Mouse (Mus musculus) liver, embryonic 15.5 days (tissue): ENCODE measurements around the gene Pid1. TPM values are rescaled to one million over a fixed set of nuclear protein-coding genes. Genes with fewer than 3 reads are reported as not detected.

Experiments
- ATAC-seq: fragments of 200-750 bp; cut with Nextera tagmentation; 2 replicates; pipeline ENCODE4 v1.8.0; 2017; ENCODE audit warnings: moderate number of reproducible peaks, mild to moderate bottlenecking, moderate library complexity; ENCODE audit not compliant: insufficient read depth
- H3K27ac ChIP-seq: fragments of 300-500 bp; sonication (generic); replicated peaks from 2 replicates; pipeline ENCODE4 v1.5.1; 2015; ENCODE audit warnings: mild to moderate bottlenecking, inconsistent platforms
- H3K27me3 ChIP-seq: fragments of 300-500 bp; sonication (generic); 2 replicates; pipeline ENCODE4 v1.6.1; 2015; ENCODE audit warnings: mild to moderate bottlenecking, inconsistent platforms
- H3K36me3 ChIP-seq: fragments of 300-500 bp; sonication (generic); replicated peaks from 2 replicates; pipeline ENCODE4 v1.6.1; 2015; ENCODE audit warnings: moderate library complexity, mild to moderate bottlenecking, inconsistent platforms
- H3K4me1 ChIP-seq: fragments of 300-500 bp; sonication (generic); replicated peaks from 2 replicates; pipeline ENCODE4 v1.6.1; 2015; ENCODE audit warnings: inconsistent platforms
- H3K4me2 ChIP-seq: fragments of 300-500 bp; sonication (generic); 2 replicates; pipeline ENCODE4 v1.6.1; 2015; ENCODE audit warnings: moderate library complexity, mild to moderate bottlenecking, inconsistent platforms
- H3K4me3 ChIP-seq: fragments of 300-500 bp; sonication (generic); replicated peaks from 2 replicates; pipeline ENCODE4 v1.5.1; 2015; ENCODE audit warnings: mild to moderate bottlenecking, inconsistent platforms
- H3K9ac ChIP-seq: fragments of 300-500 bp; sonication (generic); 2 replicates; pipeline ENCODE4 v1.6.1; 2015; ENCODE audit warnings: moderate library complexity, mild to moderate bottlenecking, inconsistent platforms
- H3K9me3 ChIP-seq: fragments of 300-500 bp; sonication (generic); replicated peaks from 2 replicates; pipeline ENCODE4 v1.6.1; 2016; ENCODE audit warnings: inconsistent platforms
- WGBS: fragments of 180-500 bp; shearing (Covaris S2); methylation state at CpG from one replicate; pipeline ENCODE4 v1.1.7; 2015; ENCODE audit warnings: mixed read lengths; ENCODE audit not compliant: insufficient replicate concordance; 5-methylcytosine and 5-hydroxymethylcytosine counted together
- polyA plus RNA-seq: library from polyadenylated mRNA; unstranded; fragments of >200 nt; fragmentation: Nextera tagmentation; extraction: Ambion mirVana; gene quantifications from 2 replicates; pipeline ENCODE4 v1.2.1, GENCODE M21; 2015

The Pid1 gene
- polyA plus RNA-seq, result 19.9 and 24.3 TPM in 2 replicates

DNA sequence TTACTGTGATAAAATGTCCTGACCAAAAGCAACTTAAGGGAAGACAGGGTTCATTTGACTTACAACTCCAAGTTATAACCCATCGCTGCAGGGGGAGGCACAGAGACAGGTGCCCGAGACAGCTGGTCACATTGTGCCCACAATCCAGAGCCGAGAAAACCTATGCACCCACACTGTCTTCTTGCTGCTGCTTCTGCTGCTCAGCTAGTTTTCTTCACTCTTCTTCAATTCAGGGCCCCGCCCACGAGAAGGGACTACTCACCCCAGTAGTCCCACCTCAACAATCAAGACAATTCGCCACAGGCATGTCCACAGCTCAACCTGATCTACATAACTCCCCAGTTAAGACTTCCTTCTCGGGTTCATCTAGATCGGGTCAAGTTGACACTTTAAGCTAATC is at the start of gene Pid1:
TSS of gene Pid1 (minus strand) at position 214 of the 400 bp plus-strand sequence.
- Histone ChIP-seq H3K9ac (no peak within 1 kb of the TSS), H3K4me2 (no peak within 1 kb of the TSS), H3K27ac (no peak within 1 kb of the TSS), H3K4me1 (no peaks in the 10 kb centered on the region), H3K27me3 (no peaks in the 10 kb centered on the region), H3K36me3 (no peaks in the 10 kb centered on the region), H3K4me3 (no peak within 1 kb of the TSS), H3K9me3 (no peaks in the 10 kb centered on the region)
- 54% methylated on average over 8 of the region's 8 CpGs for WGBS
- no peak for ATAC-seq

- Histone ChIP-seq H3K4me2 (no peak overlapping the region), H3K27me3 (no peaks in the 10 kb centered on the region), H3K36me3 (no peaks in the 10 kb centered on the region), H3K4me1 (no peaks in the 10 kb centered on the region), H3K9ac (no peak overlapping the region), H3K4me3 (no peak overlapping the region), H3K9me3 (no peaks in the 10 kb centered on the region), H3K27ac (no peak overlapping the region)
- no peak for ATAC-seq
- WGBS, result 49% methylated on average over 2 of the region's 2 CpGs
Measured at GRCm38 (mm10) chr1:84409514-84409913, 45.5 kb upstream of the Pid1 start.

DNA sequence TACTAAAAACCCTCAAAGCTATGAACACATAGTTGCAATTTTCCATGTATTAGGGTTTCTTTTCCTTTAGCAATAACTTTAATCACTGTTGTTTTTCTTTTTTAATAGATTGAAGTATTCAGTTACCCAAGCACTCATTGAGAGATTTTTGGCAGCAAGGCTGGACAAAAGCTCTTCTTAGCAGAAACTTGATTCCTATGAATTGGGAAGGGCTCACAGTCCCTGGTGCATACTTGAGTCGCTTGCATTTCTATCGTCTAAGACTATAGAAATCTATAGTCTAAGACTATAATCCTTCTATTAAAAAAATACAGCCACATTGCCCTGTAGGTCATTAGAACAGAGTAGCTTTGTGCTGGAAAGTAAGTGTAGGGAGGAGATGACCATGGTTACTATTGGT is 44.9 kb upstream of the Pid1 start:
- Histone ChIP-seq H3K9me3 (no peaks in the 10 kb centered on the region), H3K36me3 (no peaks in the 10 kb centered on the region), H3K4me2 (no peak overlapping the region), H3K27me3 (no peaks in the 10 kb centered on the region), H3K27ac (no peak overlapping the region), H3K4me3 (no peak overlapping the region), H3K4me1 (no peaks in the 10 kb centered on the region), H3K9ac (no peak overlapping the region)
- ATAC-seq, result no peak
- WGBS, result 70% methylated on average over 2 of the region's 2 CpGs

- Histone ChIP-seq H3K9me3 (no peaks in the 10 kb centered on the region), H3K4me3 (no peak overlapping the region), H3K27me3 (no peaks in the 10 kb centered on the region), H3K27ac (no peak overlapping the region), H3K36me3 (no peaks in the 10 kb centered on the region), H3K4me2 (no peak overlapping the region), H3K4me1 (no peaks in the 10 kb centered on the region), H3K9ac (no peak overlapping the region)
- 17% methylated on average over 4 of the region's 4 CpGs for WGBS
- ATAC-seq, result no peak
Measured at GRCm38 (mm10) chr1:84406891-84407290, 42.9 kb upstream of the Pid1 start.

DNA sequence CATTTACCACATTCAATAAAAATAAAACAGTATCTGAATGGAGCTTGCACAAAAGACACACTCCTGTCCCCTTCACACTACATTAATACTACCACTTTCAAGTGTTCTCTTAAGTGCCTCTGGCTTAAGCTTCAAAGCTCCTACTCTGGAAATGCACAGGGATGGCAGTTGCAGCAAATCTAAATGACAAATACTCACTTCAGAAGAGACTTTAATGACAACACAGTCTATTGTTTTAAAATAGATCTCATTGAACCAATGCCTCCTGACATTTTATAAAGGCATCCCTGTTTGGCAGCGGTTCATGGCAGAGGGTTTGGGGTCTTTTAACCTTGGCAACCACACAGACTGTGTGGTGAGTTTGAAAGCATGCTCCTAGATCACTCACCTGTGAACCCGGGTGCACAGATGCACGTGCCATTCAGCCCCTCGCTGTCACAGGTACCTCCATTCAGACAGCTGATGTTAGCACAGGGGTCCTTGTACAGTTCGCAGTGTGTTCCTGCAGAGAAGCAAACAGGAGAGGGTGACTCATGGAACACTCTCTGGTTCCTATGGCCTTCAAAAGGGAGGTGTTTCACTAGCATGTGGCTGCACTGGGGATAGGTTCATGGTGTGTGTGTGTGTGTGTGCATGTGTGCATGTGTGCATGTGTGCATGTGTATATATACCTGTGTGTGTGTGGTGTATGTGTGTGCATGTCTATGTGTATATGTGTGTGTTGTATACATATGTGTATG is 41.7 kb upstream of the Pid1 start:
- H3K27me3 ChIP-seq, result no peaks in the 10 kb centered on the region
- no peak overlapping the region for H3K4me3 ChIP-seq
- H3K9me3 ChIP-seq, result no peaks in the 10 kb centered on the region
- WGBS, result 57% methylated on average over 5 of the region's 5 CpGs
- ATAC-seq, result no peak
- H3K36me3 ChIP-seq, result no peaks in the 10 kb centered on the region
- H3K4me1 ChIP-seq, result no peaks in the 10 kb centered on the region
- no peak overlapping the region for H3K4me2 ChIP-seq
- H3K27ac ChIP-seq, result no peak overlapping the region
- no peak overlapping the region for H3K9ac ChIP-seq

GRCm38 (mm10) chr1:84404880-84405279 is 40.9 kb upstream of the Pid1 start:
- H3K27me3 ChIP-seq, result no peaks in the 10 kb centered on the region
- H3K4me1 ChIP-seq, result no peaks in the 10 kb centered on the region
- no peaks in the 10 kb centered on the region for H3K36me3 ChIP-seq
- no peak for ATAC-seq
- H3K4me3 ChIP-seq, result no peak overlapping the region
- H3K4me2 ChIP-seq, result no peak overlapping the region
- no peak overlapping the region for H3K9ac ChIP-seq
- 37% methylated on average over 12 of the region's 12 CpGs for WGBS
- H3K9me3 ChIP-seq, result no peaks in the 10 kb centered on the region
- no peak overlapping the region for H3K27ac ChIP-seq

DNA sequence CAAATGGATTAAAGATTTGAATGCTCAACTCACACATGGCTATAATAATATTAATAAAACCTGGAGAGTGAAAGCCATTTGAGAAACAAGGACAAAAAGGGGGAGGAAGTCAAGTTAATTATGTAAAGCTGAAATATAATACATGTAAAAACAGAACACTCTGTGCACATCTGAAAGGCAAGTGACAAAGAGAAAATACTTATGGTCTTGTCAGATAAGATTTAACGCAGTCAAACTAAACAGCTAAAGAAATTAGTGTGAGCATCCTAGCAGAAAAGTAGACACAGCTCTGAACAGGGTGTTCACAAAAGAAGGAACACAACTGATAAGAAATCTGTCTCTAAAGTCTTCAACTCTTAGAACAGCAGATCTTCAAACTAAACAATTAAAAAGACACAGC is 38.2 kb upstream of the Pid1 start:
- Histone ChIP-seq H3K9me3 (no peaks in the 10 kb centered on the region), H3K4me2 (no peak overlapping the region), H3K27me3 (no peaks in the 10 kb centered on the region), H3K4me1 (no peaks in the 10 kb centered on the region), H3K4me3 (no peak overlapping the region), H3K9ac (no peak overlapping the region), H3K36me3 (no peaks in the 10 kb centered on the region), H3K27ac (no peak overlapping the region)
- no peak for ATAC-seq
- 61% methylated on average over 1 of the region's 1 CpGs for WGBS

- Histone ChIP-seq H3K27ac (no peak overlapping the region), H3K4me2 (no peak overlapping the region), H3K27me3 (no peaks in the 10 kb centered on the region), H3K9ac (no peak overlapping the region), H3K9me3 (no peaks in the 10 kb centered on the region), H3K36me3 (no peaks in the 10 kb centered on the region), H3K4me3 (no peak overlapping the region), H3K4me1 (no peaks in the 10 kb centered on the region)
- no peak for ATAC-seq
- 62% methylated on average over 3 of the region's 3 CpGs for WGBS
Measured at GRCm38 (mm10) chr1:84399671-84400070, 35.7 kb upstream of the Pid1 start.

- H3K36me3 ChIP-seq, result no peaks in the 10 kb centered on the region
- H3K4me2 ChIP-seq, result no peak overlapping the region
- no peaks in the 10 kb centered on the region for H3K9me3 ChIP-seq
- no peak overlapping the region for H3K27ac ChIP-seq
- H3K27me3 ChIP-seq, result no peaks in the 10 kb centered on the region
- H3K4me1 ChIP-seq, result no peaks in the 10 kb centered on the region
- H3K4me3 ChIP-seq, result no peak overlapping the region
- ATAC-seq, result no peak
- no peak overlapping the region for H3K9ac ChIP-seq
- 68% methylated on average over 4 of the region's 4 CpGs for WGBS
Measured at GRCm38 (mm10) chr1:84399118-84399517, 35.1 kb upstream of the Pid1 start.

GRCm38 (mm10) chr1:84396787-84397186 is 32.8 kb upstream of the Pid1 start:
- H3K4me3 ChIP-seq, result no peak overlapping the region
- ATAC-seq, result no peak
- no peaks in the 10 kb centered on the region for H3K4me1 ChIP-seq
- WGBS, result 36% methylated on average over 3 of the region's 3 CpGs
- no peak overlapping the region for H3K9ac ChIP-seq
- no peaks in the 10 kb centered on the region for H3K9me3 ChIP-seq
- no peaks in the 10 kb centered on the region for H3K27me3 ChIP-seq
- H3K36me3 ChIP-seq, result no peaks in the 10 kb centered on the region
- no peak overlapping the region for H3K27ac ChIP-seq
- no peak overlapping the region for H3K4me2 ChIP-seq

DNA sequence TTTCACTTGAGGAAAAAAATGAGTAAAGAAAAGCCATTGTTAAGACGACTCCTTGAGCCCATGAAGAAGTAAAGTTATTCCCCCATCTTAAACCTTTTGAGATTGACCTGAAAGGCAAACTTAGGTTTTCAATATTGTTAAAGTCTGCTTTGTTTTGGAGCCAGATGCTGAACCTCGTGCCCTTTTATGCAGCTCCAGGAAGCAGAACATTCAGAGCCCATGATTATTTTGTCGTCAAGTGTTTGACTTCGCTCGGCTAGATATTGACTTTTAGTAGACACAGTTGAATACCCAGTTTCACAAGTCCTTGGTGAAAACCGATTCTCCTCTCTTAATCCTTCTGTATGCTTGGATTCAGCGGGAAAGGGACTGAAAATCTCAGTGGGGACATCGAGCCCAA is 31.9 kb upstream of the Pid1 start:
- no peaks in the 10 kb centered on the region for H3K4me1 ChIP-seq
- no peak overlapping the region for H3K9ac ChIP-seq
- WGBS, result 65% methylated on average over 8 of the region's 8 CpGs
- no peaks in the 10 kb centered on the region for H3K27me3 ChIP-seq
- no peak overlapping the region for H3K4me2 ChIP-seq
- no peak overlapping the region for H3K4me3 ChIP-seq
- H3K9me3 ChIP-seq, result no peaks in the 10 kb centered on the region
- no peaks in the 10 kb centered on the region for H3K36me3 ChIP-seq
- ATAC-seq, result no peak
- no peak overlapping the region for H3K27ac ChIP-seq

GRCm38 (mm10) chr1:84390961-84391360 is 27.0 kb upstream of the Pid1 start:
- no peak overlapping the region for H3K27ac ChIP-seq
- no peaks in the 10 kb centered on the region for H3K36me3 ChIP-seq
- H3K4me1 ChIP-seq, result no peaks in the 10 kb centered on the region
- ATAC-seq, result no peak
- no peak overlapping the region for H3K4me3 ChIP-seq
- WGBS, result 57% methylated on average over 4 of the region's 4 CpGs
- no peak overlapping the region for H3K4me2 ChIP-seq
- H3K9ac ChIP-seq, result no peak overlapping the region
- no peaks in the 10 kb centered on the region; the same call in 1 of the 2 replicates for H3K9me3 ChIP-seq
- H3K27me3 ChIP-seq, result no peaks in the 10 kb centered on the region
